Mouse (Mus musculus): Measurements from ENCODE around the gene Igfbpl1.

- no peak for TF ChIP-seq EP300 (IDR thresholded peaks at IDR 0.05; ENCODE audit: low read length)
- TF ChIP-seq ZKSCAN1 (IDR thresholded peaks at IDR 0.05; ENCODE audit: borderline replicate concordance, low read depth, low read length), result no peak
- TF ChIP-seq TBP (conservative IDR thresholded peaks at IDR 0.05; ENCODE audit: low read depth, low read length), result no peak
- TF ChIP-seq CTCF (conservative IDR thresholded peaks at IDR 0.05 in 1 of 2, IDR thresholded peaks at IDR 0.05 in 1 of 2; ENCODE audit: low read depth in 2 of 2, low read length in 2 of 2), result no peak
- TF ChIP-seq POLR2A (IDR thresholded peaks at IDR 0.05; ENCODE audit: low read depth, low read length), result no peak
- no peak for TF ChIP-seq USF1 (IDR thresholded peaks at IDR 0.05; ENCODE audit: low read depth, low read length)
- TF ChIP-seq E2F4 (IDR thresholded peaks at IDR 0.05; ENCODE audit: insufficient replicate concordance, low read depth, low read length), result no peak
- no peak for TF ChIP-seq CHD1 (IDR thresholded peaks at IDR 0.05; ENCODE audit: low read depth, low read length)
- no peak for TF ChIP-seq GABPA (IDR thresholded peaks at IDR 0.05; ENCODE audit: insufficient replicate concordance, low read depth, low read length)
- no peak for TF ChIP-seq ETS1 (conservative IDR thresholded peaks at IDR 0.05; ENCODE audit: low read depth, low read length)
- no peak for TF ChIP-seq MAFK (IDR thresholded peaks at IDR 0.05; ENCODE audit: insufficient replicate concordance, low read length)
- TF ChIP-seq HCFC1 (IDR thresholded peaks at IDR 0.05; ENCODE audit: low read depth, low read length), result no peak
- no peak for TF ChIP-seq CHD2 (IDR thresholded peaks at IDR 0.05; ENCODE audit: low read length)
- no peak for TF ChIP-seq TCF12 (IDR thresholded peaks at IDR 0.05; ENCODE audit: low read depth, low read length)
These were observed 15.5 kb downstream of the Igfbpl1 start for GRCm38 (mm10) chr4:45811250-45811649.
